Mouse (Mus musculus) lung, postnatal 10 days (tissue): ENCODE data around the gene Dmgdh.

Experiments used
- DNase-seq: peaks from one replicate; pipeline ENCODE4 v3.0.0; 2021

The Dmgdh gene

GRCm38 (mm10) chr13:93674131-93674561 lies at the start of gene Dmgdh, which contains the start of gene Bhmt2:
Gene Dmgdh, plus strand, starts transcription at chr13:93674433.
Gene Bhmt2, minus strand, starts transcription at chr13:93674302.
- DNase-seq, result no peak

GRCm38 (mm10) chr13:93628861-93629260 lies 45.4 kb upstream of the Dmgdh start:
- no peak for DNase-seq

GRCm38 (mm10) chr13:93630941-93631705 lies 43.1 kb upstream of the Dmgdh start:
- no peak for DNase-seq

- no peak for DNase-seq
Observed at GRCm38 (mm10) chr13:93632927-93633326, 41.3 kb upstream of the Dmgdh start.

DNA sequence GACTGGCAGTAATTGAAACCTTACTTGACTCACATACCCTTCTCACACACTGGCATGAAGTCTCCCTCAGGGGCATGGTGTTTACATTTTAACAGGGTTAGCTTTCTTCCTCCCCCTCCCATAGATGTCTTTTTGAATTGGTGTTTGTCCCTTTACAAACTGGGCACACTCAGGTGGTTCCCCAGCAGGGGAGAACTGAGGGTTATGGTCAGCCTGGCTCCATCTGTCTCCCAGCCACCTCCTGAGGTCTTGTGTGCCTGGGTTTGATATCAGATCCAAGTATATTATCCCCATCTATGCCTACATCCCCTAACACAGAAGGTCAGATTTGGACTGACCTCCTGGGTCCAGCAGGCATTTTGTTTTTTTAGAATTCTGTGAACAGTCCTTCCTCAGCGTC lies 37.7 kb upstream of the Dmgdh start:
- no peak for DNase-seq

GRCm38 (mm10) chr13:93637282-93638245 lies 36.7 kb upstream of the Dmgdh start, which contains the start of gene Bhmt:
Gene Bhmt, minus strand, starts transcription at chr13:93637961.
- no peak for DNase-seq

GRCm38 (mm10) chr13:93639636-93640035 lies 34.6 kb upstream of the Dmgdh start:
- no peak for DNase-seq

DNA sequence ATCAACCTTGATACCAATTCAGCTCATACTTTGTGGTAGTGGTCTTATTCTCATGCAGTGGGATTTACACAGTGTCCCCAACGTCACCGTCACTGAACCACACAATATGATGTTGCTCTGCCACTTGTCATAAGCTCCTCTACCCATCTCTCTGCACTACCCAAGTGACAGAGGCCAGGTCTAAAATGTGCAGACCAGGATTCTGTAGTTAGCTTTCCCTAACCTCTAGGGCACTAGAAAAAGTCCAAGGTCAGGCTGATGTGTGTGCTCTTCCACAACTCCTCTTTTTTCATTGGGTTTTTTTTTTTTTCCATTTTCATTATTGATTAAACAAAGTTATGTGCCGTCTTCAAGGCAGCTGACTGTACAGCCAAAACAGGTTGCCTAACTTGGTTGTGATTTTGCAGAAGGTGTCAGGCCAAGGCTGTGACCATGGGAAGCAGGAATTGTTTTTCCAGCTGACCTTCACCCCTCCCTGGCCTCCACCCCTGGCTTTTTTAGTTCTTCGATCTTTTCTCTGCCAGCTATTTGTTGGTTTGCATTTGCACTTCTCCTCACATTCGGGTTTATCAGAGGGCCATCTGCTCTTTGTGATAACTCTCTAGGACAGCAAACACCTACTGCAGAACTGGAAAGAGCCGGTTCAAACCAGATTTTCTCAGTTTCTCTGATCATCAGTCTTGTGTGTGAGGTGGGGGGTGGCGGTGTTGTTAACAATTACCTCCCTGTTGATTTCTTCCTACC lies 25.7 kb upstream of the Dmgdh start:
- no peak for DNase-seq

GRCm38 (mm10) chr13:93653382-93653781 lies 20.9 kb upstream of the Dmgdh start:
- DNase-seq, result no peak

GRCm38 (mm10) chr13:93657941-93658340 lies 16.3 kb upstream of the Dmgdh start:
- no peak for DNase-seq

DNA sequence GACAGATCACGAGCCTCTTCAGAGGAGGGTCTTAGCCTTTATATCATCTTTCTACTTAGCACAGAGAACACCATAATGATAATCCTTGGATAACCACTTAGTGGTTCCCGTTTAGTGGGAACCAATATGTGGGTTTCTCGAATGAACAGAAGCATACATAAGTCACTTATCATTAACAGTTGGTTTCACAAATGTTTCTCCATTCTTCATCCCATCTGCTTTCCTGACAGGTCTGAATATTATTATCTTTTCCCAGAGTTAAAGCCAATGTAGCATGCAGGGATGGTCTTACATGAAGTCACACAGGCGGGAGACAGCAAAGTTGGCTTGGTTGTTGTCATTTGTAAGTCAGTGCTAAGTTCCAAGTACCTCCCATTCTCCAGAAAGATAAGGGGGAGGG lies 6.6 kb upstream of the Dmgdh start:
- no peak for DNase-seq

GRCm38 (mm10) chr13:93672371-93672770 lies 1.9 kb upstream of the Dmgdh start:
- no peak for DNase-seq

GRCm38 (mm10) chr13:93673296-93673695 lies 937 bp upstream of the Dmgdh start:
- DNase-seq, result no peak

- DNase-seq, result no peak
Observed at GRCm38 (mm10) chr13:93676864-93677263, 2.6 kb downstream of the Dmgdh start.

- DNase-seq, result no peak
Observed at GRCm38 (mm10) chr13:93683336-93683735, 9.1 kb downstream of the Dmgdh start.

- DNase-seq, result no peak
Observed at GRCm38 (mm10) chr13:93685226-93685625, 11.0 kb downstream of the Dmgdh start.

- DNase-seq, result no peak
Observed at GRCm38 (mm10) chr13:93687321-93687720, 13.1 kb downstream of the Dmgdh start.

DNA sequence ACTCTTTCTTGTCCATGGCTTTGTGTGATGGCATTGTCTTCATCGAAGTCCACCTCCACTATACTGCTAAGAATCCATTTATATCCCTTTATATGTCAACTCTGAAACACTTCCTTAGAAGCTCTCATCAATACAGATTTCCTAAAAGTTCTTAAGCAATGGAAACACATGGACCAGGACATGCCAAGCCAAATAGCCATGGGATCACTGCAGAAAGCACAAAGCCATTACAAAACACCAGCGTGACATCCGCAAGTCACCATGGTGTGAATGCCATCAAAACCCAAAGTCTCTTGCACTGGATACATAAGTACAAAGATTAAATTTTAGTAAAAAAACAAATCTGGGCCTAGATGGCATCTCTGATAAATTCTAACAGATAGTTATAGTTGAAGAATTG lies 15.3 kb downstream of the Dmgdh start:
- DNase-seq, result no peak

DNA sequence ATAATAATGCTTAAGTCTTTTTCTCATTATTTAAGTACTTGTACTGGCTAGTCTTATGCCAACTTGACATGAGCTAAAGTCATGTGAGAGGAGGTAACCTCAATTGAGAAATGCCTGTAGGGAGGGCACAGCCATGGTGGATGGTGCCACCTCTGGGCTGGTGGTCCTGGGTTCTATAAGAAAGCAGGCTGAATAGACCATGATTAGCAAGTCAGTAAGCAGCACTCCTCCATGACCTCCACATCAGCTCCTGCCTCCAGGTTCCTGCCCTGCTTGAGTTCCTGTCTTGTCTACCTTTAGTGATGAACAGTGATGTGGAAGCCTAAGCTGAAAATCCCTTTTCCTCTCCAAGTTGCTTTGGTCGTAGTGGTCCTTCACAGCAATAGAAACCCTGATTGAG lies 16.6 kb downstream of the Dmgdh start:
- no peak for DNase-seq

DNA sequence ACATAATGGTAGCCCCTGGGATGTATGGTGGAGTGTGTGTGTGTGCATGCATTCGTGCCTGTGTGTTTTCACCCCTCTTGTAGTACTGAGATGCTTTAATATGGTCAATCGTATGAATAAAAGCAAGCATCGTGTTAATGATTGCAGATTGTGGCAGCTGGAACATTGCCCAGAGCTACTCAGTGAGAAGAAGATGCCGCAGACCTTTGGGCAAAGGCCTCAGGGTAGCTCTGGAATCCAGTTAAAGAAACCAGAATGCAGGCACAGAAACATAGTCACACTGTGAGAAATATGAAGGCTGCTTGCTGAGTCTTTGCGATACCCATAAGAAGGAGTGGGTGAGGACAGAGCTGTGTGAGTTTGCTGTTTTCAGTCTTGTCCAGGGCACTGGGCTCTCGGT lies 24.6 kb downstream of the Dmgdh start:
- no peak for DNase-seq

DNA sequence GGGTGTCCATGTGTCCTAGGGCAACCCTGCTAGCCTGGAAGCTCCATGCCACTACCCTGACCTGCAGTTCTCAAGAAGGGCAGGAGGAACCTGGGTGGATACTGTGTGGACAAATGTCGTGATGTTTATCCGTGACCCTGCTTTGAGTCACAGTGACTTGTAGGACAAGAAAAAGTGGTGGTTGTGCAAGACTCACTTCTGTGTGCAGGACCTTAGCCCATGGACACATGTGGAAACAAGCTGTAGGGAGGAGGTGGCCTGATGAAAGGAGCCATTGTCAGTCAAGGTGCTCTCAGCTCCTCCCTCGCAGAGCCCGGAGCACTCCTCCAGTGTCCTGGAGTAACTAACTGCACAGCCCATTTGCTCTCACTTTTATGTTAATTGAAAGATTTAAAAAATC lies 31.5 kb downstream of the Dmgdh start:
- DNase-seq, result no peak

- no peak for DNase-seq
Observed at GRCm38 (mm10) chr13:93707271-93707670, 33.0 kb downstream of the Dmgdh start.

- DNase-seq, result no peak
Observed at GRCm38 (mm10) chr13:93710325-93710724, 36.1 kb downstream of the Dmgdh start.
